Mouse (Mus musculus) MN1 (cell line): Measurements from ENCODE around the gene H60b.
"Not testable (repeated sequence)": the region's sequence is repeated elsewhere in the genome, so short reads cannot be mapped to it uniquely, and the experiment has no call there.

Experiments used
- DNase-seq: peaks from one replicate; pipeline ENCODE4 v3.0.0-alpha.2; 2016; ENCODE audit warnings: low spot score

Gene H60b

GRCm38 (mm10) chr10:22165328-22166003 is 7.1 kb downstream of the H60b start:
- DNase-seq: not testable (repeated sequence)

GRCm38 (mm10) chr10:22166025-22166424 is 7.6 kb downstream of the H60b start:
- DNase-seq: not testable (repeated sequence)

GRCm38 (mm10) chr10:22167061-22167460 is 8.7 kb downstream of the H60b start:
- not testable (repeated sequence) for DNase-seq

GRCm38 (mm10) chr10:22169116-22169515 is 10.7 kb downstream of the H60b start:
- not testable (repeated sequence) for DNase-seq

- not testable (repeated sequence) for DNase-seq
These were observed 14.3 kb downstream of the H60b start for GRCm38 (mm10) chr10:22172431-22173334.

- not testable (repeated sequence) for DNase-seq
These were observed 15.2 kb downstream of the H60b start for GRCm38 (mm10) chr10:22173335-22174189.

GRCm38 (mm10) chr10:22174190-22174487 is 15.8 kb downstream of the H60b start:
- not testable (repeated sequence) for DNase-seq

- DNase-seq: not testable (repeated sequence)
These were observed 18.1 kb downstream of the H60b start for GRCm38 (mm10) chr10:22176515-22176914.

GRCm38 (mm10) chr10:22191035-22191434 is 32.6 kb downstream of the H60b start:
- not testable (repeated sequence) for DNase-seq

GRCm38 (mm10) chr10:22201352-22201751 is 43.0 kb downstream of the H60b start:
- not testable (repeated sequence) for DNase-seq

- DNase-seq: not testable (repeated sequence)
These were observed 44.6 kb downstream of the H60b start for GRCm38 (mm10) chr10:22202784-22203583.

- not testable (repeated sequence) for DNase-seq
These were observed 48.1 kb downstream of the H60b start for GRCm38 (mm10) chr10:22206443-22206842.

- DNase-seq: not testable (repeated sequence)
These were observed 53.8 kb downstream of the H60b start for GRCm38 (mm10) chr10:22212012-22212696.

GRCm38 (mm10) chr10:22223474-22224349 is 65.3 kb downstream of the H60b start:
- DNase-seq: not testable (repeated sequence)

GRCm38 (mm10) chr10:22265060-22265459 is 106.7 kb downstream of the H60b start:
- no peak for DNase-seq

- not testable (repeated sequence) for DNase-seq
These were observed 112.7 kb downstream of the H60b start for GRCm38 (mm10) chr10:22270879-22271786.

GRCm38 (mm10) chr10:22272914-22273683 is 114.7 kb downstream of the H60b start:
- not testable (repeated sequence) for DNase-seq
